Mouse (Mus musculus) CD8-positive naive resting alpha-beta T cell, adult 2 months (primary cell): ENCODE data around the gene Pin4.

Experiments used
- DNase-seq, 2 experiments: peaks; one replicate each; pipeline ENCODE4 v3.0.0; 2022; ENCODE audit warnings: low read depth in 2 of 2, low spot score in 2 of 2

Pin4 gene

GRCm38 (mm10) chrX:102156618-102157422, 37.6 kb downstream of the Pin4 start, which contains the start of gene Ercc6l:
Gene Ercc6l, minus strand, starts transcription at chrX:102157091.
- DNase-seq: peak; percentile 81 to 83

- DNase-seq: no peak
These were observed 38.2 kb downstream of the Pin4 start for GRCm38 (mm10) chrX:102157423-102157791.

GRCm38 (mm10) chrX:102159778-102160177, 40.5 kb downstream of the Pin4 start:
- peak; percentile 7 to 47 for DNase-seq

GRCm38 (mm10) chrX:102160528-102160927, 41.3 kb downstream of the Pin4 start:
- no peak for DNase-seq

GRCm38 (mm10) chrX:102163096-102163495, 43.8 kb downstream of the Pin4 start:
- DNase-seq: no peak

- DNase-seq: no peak
These were observed 44.3 kb downstream of the Pin4 start for GRCm38 (mm10) chrX:102163529-102163928.

- DNase-seq: no peak
These were observed 47.3 kb downstream of the Pin4 start for GRCm38 (mm10) chrX:102166521-102166920.

- no peak for DNase-seq
These were observed 47.7 kb downstream of the Pin4 start for GRCm38 (mm10) chrX:102166986-102167385.

- DNase-seq: no peak
These were observed 50.5 kb downstream of the Pin4 start for GRCm38 (mm10) chrX:102169724-102170123.

GRCm38 (mm10) chrX:102170135-102170534, 50.9 kb downstream of the Pin4 start:
- no peak for DNase-seq

- no peak for DNase-seq
These were observed 51.7 kb downstream of the Pin4 start for GRCm38 (mm10) chrX:102170900-102171299.

GRCm38 (mm10) chrX:102175538-102176287, 56.5 kb downstream of the Pin4 start:
- DNase-seq: no peak
